Mouse (Mus musculus) frontal cortex, adult (tissue): ENCODE measurements at regions not wholly inside any gene's neighbourhood (a gene's known extent, or its start where the extent isn't known, plus 50 kb on each side); places are given as distances from the start of the nearest gene placed in this dataset.
A peak's percentile ranks its signal among the peaks of the same experiment; 100 is the strongest.

Experiments used
- ATAC-seq: cut with Nextera tagmentation; 2 replicates; pipeline ENCODE4 v1.9.2; 2017; ENCODE audit warnings: mild to moderate bottlenecking, moderate library complexity, mixed read lengths; ENCODE audit not compliant: low TSS enrichment

- ATAC-seq = peak; percentile 84
These were observed 434.9 kb upstream of the Btbd3 start for GRCm38 (mm10) chr2:137821344-137821916.

GRCm38 (mm10) chr2:137814945-137815344 lies 441.4 kb upstream of the Btbd3 start:
- ATAC-seq = no peak

GRCm38 (mm10) chr2:137808401-137809230 lies 447.7 kb upstream of the Btbd3 start:
- no peak for ATAC-seq

- ATAC-seq = no peak
These were observed 448.6 kb upstream of the Btbd3 start for GRCm38 (mm10) chr2:137807594-137808295.

DNA sequence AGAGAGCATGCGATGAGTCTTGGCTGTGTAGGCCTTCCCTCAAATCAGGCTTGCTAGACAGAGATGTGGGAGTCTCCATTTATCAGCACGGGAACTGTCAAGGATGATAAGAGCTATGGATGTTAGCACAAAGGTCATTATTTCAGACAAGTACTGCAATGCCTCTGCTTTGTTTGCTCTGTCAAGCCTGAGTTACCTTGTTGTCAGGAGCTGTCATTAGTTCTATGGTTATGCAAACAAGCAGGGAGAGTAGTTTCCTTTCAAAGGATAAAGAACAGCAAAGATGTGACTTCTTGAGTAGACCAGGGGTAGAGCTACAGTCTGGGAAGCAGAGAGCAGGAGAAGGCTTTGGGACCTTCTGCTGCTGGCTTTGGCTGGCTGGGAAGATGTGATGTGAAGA lies 461.5 kb upstream of the Btbd3 start:
- ATAC-seq = no peak

DNA sequence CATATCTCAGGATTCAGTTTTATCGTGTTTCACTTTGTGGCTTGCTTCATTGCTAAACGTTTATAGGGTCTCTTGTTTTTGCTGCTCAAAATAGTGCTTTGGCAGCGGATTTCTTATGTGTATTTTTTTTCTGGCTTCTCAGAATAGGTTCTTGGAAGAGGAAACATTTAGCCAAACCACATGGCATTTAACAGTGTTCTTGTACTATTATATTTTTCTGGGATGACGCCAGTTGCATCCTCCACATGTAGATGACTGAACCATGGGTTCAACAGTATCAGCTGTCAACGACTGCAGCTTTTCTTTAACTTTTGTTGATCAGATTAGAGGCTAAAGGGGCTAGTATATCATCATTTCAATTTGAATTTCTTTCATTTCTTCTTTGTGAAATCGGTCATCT lies 472.3 kb upstream of the Btbd3 start:
- no peak for ATAC-seq

DNA sequence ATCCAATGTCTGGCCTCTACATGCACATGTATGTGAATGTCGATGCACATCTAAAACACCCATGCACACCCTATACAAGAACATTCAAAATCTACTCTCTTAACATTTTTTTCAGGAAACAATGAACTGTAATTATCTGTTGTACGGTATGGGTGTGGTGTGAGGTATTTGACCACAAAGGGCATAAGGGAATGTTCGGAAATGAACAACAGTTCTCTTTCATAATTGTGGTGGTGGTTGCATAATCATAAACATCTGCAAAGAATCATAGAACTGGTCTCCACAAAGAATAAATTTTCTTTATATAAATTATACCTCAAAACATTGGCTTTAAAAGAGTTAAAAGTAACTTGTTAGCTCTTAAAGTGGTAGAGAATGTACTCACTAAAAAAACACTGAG lies 478.9 kb upstream of the Btbd3 start:
- ATAC-seq = no peak

DNA sequence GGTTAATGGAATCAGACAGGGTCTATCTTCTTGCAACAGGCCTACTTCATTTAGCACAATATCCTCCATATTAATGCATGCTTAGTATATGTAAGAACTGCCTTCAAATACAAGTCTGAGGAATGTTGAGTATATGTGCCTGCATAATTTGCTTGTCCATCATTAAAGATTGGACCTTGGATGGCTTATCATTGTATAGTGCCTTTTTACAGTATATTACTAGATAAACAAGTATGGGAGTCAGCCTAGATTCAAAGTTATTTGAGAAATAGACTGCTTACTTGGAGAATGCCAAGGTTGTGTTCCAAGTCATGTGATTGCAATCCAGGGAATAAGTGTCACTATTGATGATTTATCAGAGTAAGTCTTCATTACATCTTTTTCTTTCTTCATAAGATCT lies 491.6 kb upstream of the Btbd3 start:
- ATAC-seq = no peak

GRCm38 (mm10) chr2:137759455-137759854 lies 496.9 kb upstream of the Btbd3 start:
- no peak for ATAC-seq

GRCm38 (mm10) chr2:137758389-137758788 lies 498.0 kb upstream of the Btbd3 start:
- no peak for ATAC-seq

GRCm38 (mm10) chr2:137757231-137758212 lies 498.8 kb upstream of the Btbd3 start:
- no peak for ATAC-seq

DNA sequence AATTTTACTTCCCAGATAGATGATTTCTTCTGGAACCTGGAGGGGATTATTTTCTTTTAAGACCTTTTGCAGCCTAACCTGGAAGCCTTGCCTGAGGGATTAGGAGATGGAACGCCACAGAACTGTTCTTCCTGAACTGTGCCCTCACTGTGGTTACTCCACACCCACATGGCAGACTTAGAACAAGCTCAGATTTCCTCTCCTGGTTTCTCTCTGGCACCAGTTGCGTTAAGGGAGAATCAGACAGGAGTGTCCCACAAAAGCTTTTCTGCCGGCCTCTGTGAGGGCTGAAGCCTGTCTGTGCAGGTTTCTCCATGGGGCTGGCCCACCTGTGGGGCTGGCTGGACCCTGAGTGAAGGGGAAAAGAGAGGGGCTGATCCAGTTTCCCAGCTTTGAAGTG lies 500.1 kb upstream of the Btbd3 start:
- no peak for ATAC-seq

DNA sequence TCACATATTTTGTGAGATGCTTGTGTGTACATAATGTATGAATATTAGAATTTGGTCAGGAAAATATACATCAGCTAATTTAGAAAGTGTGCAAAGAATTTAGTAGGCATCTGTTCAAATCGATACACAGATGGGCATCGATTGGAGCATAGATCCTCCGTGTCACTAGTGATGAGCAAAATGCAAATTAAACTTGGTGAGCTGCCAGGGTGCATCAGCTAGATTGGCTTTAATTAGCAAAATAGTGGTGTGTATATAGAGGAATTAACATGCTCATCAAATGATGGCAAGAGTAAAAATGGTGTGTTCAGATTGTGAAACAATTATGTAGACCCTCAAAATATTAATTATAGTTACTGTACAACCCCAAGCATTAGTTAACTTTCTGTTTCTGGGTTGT lies 501.9 kb upstream of the Btbd3 start:
- no peak for ATAC-seq

GRCm38 (mm10) chr2:137732410-137732809 lies 524.0 kb upstream of the Btbd3 start:
- ATAC-seq = peak; percentile 95

- no peak for ATAC-seq
These were observed 525.9 kb upstream of the Btbd3 start for GRCm38 (mm10) chr2:137730472-137730931.

DNA sequence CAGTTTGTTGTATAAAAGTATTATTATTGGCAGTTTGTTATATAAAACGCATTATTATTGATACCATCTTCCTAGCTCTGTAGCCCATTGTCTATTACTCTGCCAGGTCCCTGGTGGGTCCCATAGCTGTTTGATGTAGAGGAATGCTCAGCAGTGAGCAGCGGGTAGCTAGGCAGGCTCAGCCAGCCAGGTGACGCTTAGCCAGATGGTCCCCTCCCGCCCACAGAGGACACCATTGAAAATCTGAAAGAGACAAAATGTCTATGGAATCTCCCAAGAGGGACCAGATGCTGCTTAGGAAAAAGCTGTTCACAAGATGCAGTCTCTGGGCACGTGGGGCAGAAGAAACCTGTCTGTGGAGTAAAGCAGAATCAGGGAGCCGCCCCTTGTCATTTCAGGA lies 526.5 kb upstream of the Btbd3 start:
- ATAC-seq = peak; percentile 69

- no peak for ATAC-seq
These were observed 527.2 kb upstream of the Btbd3 start for GRCm38 (mm10) chr2:137729207-137729606.

GRCm38 (mm10) chr2:137723651-137724050 lies 532.7 kb upstream of the Btbd3 start:
- ATAC-seq = no peak

- no peak for ATAC-seq
These were observed 534.5 kb upstream of the Btbd3 start for GRCm38 (mm10) chr2:137721767-137722424.

- no peak for ATAC-seq
These were observed 540.5 kb upstream of the Btbd3 start for GRCm38 (mm10) chr2:137715891-137716290.

DNA sequence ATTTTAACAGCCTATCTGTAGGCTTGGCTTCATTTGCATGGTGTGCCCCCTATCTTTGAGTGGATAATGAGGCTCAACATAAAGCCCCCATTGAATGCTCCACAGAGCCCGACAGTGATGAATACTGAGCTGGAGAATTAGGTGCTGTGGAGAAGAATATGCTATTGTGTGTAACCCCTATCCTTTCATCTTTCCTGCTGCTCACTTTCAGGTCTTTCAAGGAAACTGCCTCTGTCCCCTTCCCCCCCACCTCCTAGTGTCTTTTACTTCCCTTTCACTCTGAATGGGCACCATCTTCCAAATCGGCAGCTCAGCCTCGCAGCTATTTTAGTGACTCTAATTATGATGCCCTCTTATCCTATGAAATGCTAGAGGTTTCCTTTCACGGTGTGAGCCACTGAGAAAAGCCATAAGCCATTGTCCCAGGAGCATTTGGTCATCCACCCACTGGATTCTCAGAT lies 549.8 kb upstream of the Btbd3 start:
- ATAC-seq = peak; percentile 57; the same call in 1 of the 2 replicates
